Mouse (Mus musculus) CD4-positive, CD25-positive, alpha-beta regulatory T cell, adult 9 weeks (primary cell): ENCODE measurements around the gene Tmsb4x. TPM values are rescaled to one million over a fixed set of nuclear protein-coding genes. Genes with fewer than 3 reads are reported as not detected.

Source experiments
- polyA plus RNA-seq: library from polyadenylated mRNA; unstranded; fragments of 100-300 nt; shearing (Covaris generic); gene quantifications from one replicate; pipeline ENCODE4 v1.2.1, GENCODE M21; 2017

Tmsb4x gene
- 17,699 TPM for polyA plus RNA-seq

GRCm38 (mm10) chrX:167208978-167209754, at the start of gene Tmsb4x:
Tmsb4x (minus strand) TSS chrX:167209315.

Other genes starting within 250 kb of the Tmsb4x start
- not detected for gene Tlr8, start 55.0 kb upstream of the Tmsb4x start, polyA plus RNA-seq
- gene Tlr7, start 121.2 kb upstream of the Tmsb4x start, polyA plus RNA-seq: 19.9 TPM
- gene Prps2, start 173.4 kb upstream of the Tmsb4x start, polyA plus RNA-seq: 88.2 TPM